Mouse (Mus musculus) embryonic facial prominence, embryonic 11.5 days (tissue): ENCODE results near the gene Dmrtc2. TPM values are rescaled to one million over a fixed set of nuclear protein-coding genes. Genes with fewer than 3 reads are reported as not detected.

ENCODE experiments used
- ATAC-seq: fragments of 200-750 bp; cut with Nextera tagmentation; replicated peaks from 2 replicates; pipeline ENCODE4 v1.8.0; 2017; ENCODE audit warnings: low read depth; ENCODE audit not compliant: insufficient number of reproducible peaks, low FRiP score, low TSS enrichment
- DNase-seq: peaks from one replicate; pipeline ENCODE4 v3.0.0-alpha.2; 2015; ENCODE audit warnings: low spot score
- H3K27ac ChIP-seq: fragments of 300-500 bp; sonication (generic); replicated peaks from 2 replicates; pipeline ENCODE4 v1.5.1; 2014; ENCODE audit warnings: mild to moderate bottlenecking, low read depth, low read length, control low read depth
- H3K27me3 ChIP-seq: fragments of 300-500 bp; sonication (generic); 2 replicates; pipeline ENCODE4 v1.6.1; 2014; ENCODE audit warnings: mild to moderate bottlenecking, low read length, moderate library complexity, mixed read lengths; ENCODE audit not compliant: control insufficient read depth, insufficient read depth
- H3K36me3 ChIP-seq: fragments of 300-500 bp; sonication (generic); replicated peaks from 2 replicates; pipeline ENCODE4 v1.6.1; 2014; ENCODE audit warnings: low read depth, mild to moderate bottlenecking, low read length, moderate library complexity, mixed read lengths; ENCODE audit not compliant: control insufficient read depth, insufficient read depth
- H3K4me1 ChIP-seq: fragments of 300-500 bp; sonication (generic); 2 replicates; pipeline ENCODE4 v1.6.1; 2014; ENCODE audit warnings: low read length, mixed read lengths; ENCODE audit not compliant: control insufficient read depth, insufficient read depth
- H3K4me2 ChIP-seq: fragments of 300-500 bp; sonication (generic); 2 replicates; pipeline ENCODE4 v1.6.1; 2014; ENCODE audit warnings: low read depth, mild to moderate bottlenecking, control low read depth, low read length, moderate library complexity
- H3K4me3 ChIP-seq: fragments of 300-500 bp; sonication (generic); 2 replicates; pipeline ENCODE4 v1.5.1; 2014; ENCODE audit warnings: low read depth, low read length, control low read depth
- H3K9ac ChIP-seq: fragments of 300-500 bp; sonication (generic); replicated peaks from 2 replicates; pipeline ENCODE4 v1.6.1; 2014; ENCODE audit warnings: mild to moderate bottlenecking, control low read depth, low read length
- H3K9me3 ChIP-seq: fragments of 300-500 bp; sonication (generic); replicated peaks from 2 replicates; pipeline ENCODE4 v1.6.1; 2016; ENCODE audit warnings: mild to moderate bottlenecking, low read length, inconsistent platforms, mixed read lengths; ENCODE audit not compliant: control insufficient read depth
- WGBS: fragments of 180-500 bp; shearing (Covaris S2); extraction: QIAGEN DNeasy Blood & Tissue Kit; methylation state at CpG from one replicate; pipeline ENCODE4 v1.1.7; 2014; 5-methylcytosine and 5-hydroxymethylcytosine counted together
- polyA plus RNA-seq: library from polyadenylated mRNA; unstranded; fragments of >200 nt; fragmentation: Nextera tagmentation; extraction: Ambion mirVana; gene quantifications from 2 replicates; pipeline ENCODE4 v1.2.1, GENCODE M21; 2014

Gene Dmrtc2
- polyA plus RNA-seq, 1 experiment from 2014 or later = not detected

DNA sequence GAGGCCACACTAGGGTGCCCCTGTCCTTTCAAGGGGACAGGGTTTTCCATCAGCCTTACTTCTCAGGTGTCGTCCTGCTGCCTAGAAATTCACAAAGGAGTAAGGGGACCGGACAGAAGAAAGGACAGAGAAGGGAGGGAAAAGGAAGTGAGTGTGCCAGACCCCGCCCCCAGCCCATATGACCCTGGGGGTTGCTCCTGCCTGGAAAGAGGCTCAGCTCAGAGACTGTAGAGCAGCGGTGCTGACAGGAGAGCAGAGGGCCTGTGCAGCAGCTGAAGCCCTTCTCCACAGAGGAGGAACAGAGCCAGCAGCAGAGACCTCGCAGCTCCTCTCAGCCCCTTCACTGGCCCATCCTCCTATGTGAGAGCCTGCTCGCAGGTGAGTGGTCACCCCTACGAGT lies 16.2 kb upstream of the Dmrtc2 start:
- Histone ChIP-seq H3K4me3 (no peak overlapping the region), H3K27ac (0 out of 2 replicates have a peak overlapping the region, but pooled peaks have one; percentile 28)
- no peak for DNase-seq

DNA sequence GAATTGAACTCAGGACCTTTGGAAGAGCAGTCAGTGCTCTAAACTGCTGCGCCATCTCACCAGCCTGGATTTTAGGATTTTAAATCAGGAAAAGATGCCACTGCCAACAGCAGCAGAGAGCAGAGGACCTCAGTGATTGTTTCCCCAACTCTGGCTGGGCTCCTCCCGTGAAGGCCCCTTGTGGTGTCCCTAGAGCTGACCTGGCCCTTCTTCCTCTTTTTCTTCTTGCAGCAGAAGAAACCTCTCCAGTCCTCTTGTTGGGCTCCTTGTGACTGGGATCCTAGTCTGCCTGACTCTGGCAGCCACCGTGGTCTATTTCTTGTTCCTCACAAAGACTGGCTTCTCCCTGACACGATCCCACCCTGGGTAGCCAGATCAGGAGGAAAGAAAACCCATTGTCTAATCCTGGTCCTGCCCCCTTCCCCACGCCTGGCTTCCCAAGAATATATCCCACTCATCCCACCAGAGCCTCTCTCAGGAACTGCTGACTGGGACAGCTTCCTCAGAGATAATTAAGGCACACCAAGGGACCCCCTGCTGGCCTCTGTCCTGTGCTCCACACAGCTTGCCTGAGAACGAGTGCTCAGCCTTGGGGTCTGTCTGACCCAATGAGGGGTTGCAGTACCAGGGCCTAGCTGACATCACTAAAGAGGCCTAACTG lies 13.3 kb upstream of the Dmrtc2 start:
- whole genome bisulfite sequencing = 32% methylated on average over 6 of the region's 6 CpGs
- Histone ChIP-seq H3K36me3 (no peaks in the 10 kb centered on the region), H3K27ac (no peak overlapping the region)

More for the DNA sequence above, 16.2 kb upstream of the Dmrtc2 start:
- H3K9me3 ChIP-seq = no peaks in the 10 kb centered on the region
- peak overlapping the region; percentile 25; the same call in 1 of the 2 replicates for H3K9ac ChIP-seq
- H3K4me2 ChIP-seq = no peak overlapping the region
- H3K27me3 ChIP-seq = no peaks in the 10 kb centered on the region
- no peaks in the 10 kb centered on the region for H3K36me3 ChIP-seq
- H3K4me1 ChIP-seq = no peaks in the 10 kb centered on the region
- ATAC-seq = no peak
- WGBS = 24% methylated on average over 7 of the region's 7 CpGs

DNA sequence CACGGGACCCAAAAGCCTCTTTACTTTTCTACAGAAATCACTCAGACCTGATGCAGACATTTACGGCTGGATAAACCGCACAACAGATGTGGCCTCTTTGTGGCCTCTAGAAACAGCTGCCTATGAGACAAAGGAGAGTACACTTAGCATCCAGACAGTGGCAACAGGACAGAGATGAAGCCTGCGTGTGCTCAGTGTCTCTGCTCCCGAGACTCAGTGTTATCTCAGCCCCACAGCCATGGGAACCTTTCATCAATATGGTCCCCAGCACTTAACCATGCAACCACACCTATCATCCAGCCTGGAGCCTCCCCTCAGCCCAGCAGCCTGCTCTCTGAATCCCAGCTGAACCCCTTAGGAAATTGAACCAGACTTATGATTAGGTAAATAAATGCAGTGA lies 10.6 kb upstream of the Dmrtc2 start:
- Histone ChIP-seq H3K9me3 (no peaks in the 10 kb centered on the region), H3K27ac (no peak overlapping the region), H3K36me3 (no peaks in the 10 kb centered on the region), H3K4me1 (no peaks in the 10 kb centered on the region), H3K4me2 (no peak overlapping the region), H3K9ac (no peak overlapping the region), H3K27me3 (no peaks in the 10 kb centered on the region), H3K4me3 (no peak overlapping the region)
- ATAC-seq (no peak), DNase-seq (no peak)
- WGBS = 82% methylated on average over 5 of the region's 5 CpGs

More for the DNA sequence above, 13.3 kb upstream of the Dmrtc2 start:
- DNase-seq (no peak), ATAC-seq (no peak)
- H3K9me3 ChIP-seq = no peaks in the 10 kb centered on the region
- no peak overlapping the region for H3K9ac ChIP-seq
- no peaks in the 10 kb centered on the region for H3K4me1 ChIP-seq
- no peaks in the 10 kb centered on the region for H3K27me3 ChIP-seq
- no peak overlapping the region for H3K4me2 ChIP-seq
- no peak overlapping the region for H3K4me3 ChIP-seq

DNA sequence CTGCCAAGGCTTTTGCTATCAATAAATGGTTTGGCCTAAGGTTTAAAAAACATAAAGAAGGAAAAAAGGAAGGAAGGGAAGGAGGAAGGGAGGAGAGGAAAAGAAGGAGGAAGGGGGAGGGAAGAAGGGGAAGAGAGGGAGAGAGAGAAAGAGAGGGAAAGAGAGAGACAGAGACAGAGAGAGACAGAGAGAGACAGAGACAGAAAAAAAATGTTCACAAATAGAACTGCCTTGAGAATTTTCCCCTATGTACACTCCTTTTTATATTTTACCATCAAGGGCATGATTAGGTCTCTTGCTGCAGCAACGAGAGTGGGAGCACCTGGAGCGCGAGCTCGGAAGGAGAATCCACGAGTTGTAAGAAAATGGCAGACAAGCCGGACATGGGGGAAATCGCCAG lies 7.9 kb upstream of the Dmrtc2 start, which contains the start of gene Gm9844:
Gene Gm9844, plus strand, starts transcription at position 301 of the 400 bp plus-strand sequence.
- Histone ChIP-seq H3K27me3 (no peaks in the 10 kb centered on the region), H3K9me3 (no peaks in the 10 kb centered on the region), H3K36me3 (no peaks in the 10 kb centered on the region), H3K4me1 (no peaks in the 10 kb centered on the region), H3K4me2 (no peak within 1 kb of the TSS), H3K9ac (no peak within 1 kb of the TSS), H3K4me3 (no peak within 1 kb of the TSS), H3K27ac (no peak within 1 kb of the TSS)
- 85% methylated on average over 7 of the region's 7 CpGs for WGBS
- ATAC-seq (no peak), DNase-seq (no peak)

DNA sequence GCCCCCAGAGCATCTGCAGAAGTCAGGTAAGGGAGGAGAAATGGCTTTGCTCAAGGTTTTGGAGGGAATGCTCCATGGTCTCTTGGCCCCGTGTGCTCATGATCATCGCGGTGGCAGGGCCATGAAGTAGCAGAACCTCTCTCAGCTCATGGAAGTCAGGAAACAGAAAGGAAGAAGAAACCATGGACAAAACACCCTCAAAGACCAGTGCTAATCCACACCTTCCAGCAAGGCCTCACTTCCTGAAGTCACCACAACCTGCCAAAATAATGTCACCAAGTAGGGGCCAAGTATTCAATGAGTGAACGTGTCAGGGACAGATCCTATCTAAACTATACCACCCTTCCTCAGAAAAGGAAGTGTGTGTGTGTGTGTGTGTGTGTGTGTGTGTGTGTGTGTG lies 7.0 kb upstream of the Dmrtc2 start:
- H3K9ac ChIP-seq = no peak overlapping the region
- WGBS = 89% methylated on average over 4 of the region's 4 CpGs
- no peak overlapping the region for H3K4me2 ChIP-seq
- no peak for ATAC-seq
- H3K27me3 ChIP-seq = no peaks in the 10 kb centered on the region
- DNase-seq = no peak
- no peak overlapping the region for H3K4me3 ChIP-seq
- H3K27ac ChIP-seq = no peak overlapping the region
- no peaks in the 10 kb centered on the region for H3K4me1 ChIP-seq
- no peaks in the 10 kb centered on the region for H3K36me3 ChIP-seq
- no peaks in the 10 kb centered on the region for H3K9me3 ChIP-seq

DNA sequence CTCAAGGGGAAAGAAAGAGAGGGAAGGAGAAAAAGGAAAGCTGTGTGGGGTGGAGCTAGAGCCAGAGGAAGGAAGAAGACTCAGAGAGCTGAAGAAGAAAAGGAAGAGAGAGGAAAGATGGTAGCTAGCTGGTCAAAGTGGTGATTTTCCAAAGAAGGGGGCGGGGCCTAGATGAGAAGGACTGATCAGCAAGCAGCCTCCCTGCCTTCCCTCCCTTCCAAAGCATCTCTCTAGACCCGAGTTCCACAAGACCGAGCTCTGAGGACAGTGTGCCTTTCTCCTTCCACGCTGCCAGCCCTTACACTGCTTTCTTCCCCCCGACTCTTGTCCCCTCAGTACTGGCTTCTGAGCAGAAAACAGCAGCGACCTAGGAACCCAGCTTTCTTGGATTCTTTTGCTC lies 5.7 kb upstream of the Dmrtc2 start:
- H3K27ac ChIP-seq = no peak overlapping the region
- H3K9ac ChIP-seq = no peak overlapping the region
- no peaks in the 10 kb centered on the region for H3K36me3 ChIP-seq
- no peaks in the 10 kb centered on the region for H3K4me1 ChIP-seq
- H3K27me3 ChIP-seq = no peaks in the 10 kb centered on the region
- DNase-seq = peak; percentile 24
- no peak overlapping the region for H3K4me2 ChIP-seq
- no peak overlapping the region for H3K4me3 ChIP-seq
- WGBS = 22% methylated on average over 6 of the region's 6 CpGs
- no peak for ATAC-seq
- H3K9me3 ChIP-seq = no peaks in the 10 kb centered on the region

DNA sequence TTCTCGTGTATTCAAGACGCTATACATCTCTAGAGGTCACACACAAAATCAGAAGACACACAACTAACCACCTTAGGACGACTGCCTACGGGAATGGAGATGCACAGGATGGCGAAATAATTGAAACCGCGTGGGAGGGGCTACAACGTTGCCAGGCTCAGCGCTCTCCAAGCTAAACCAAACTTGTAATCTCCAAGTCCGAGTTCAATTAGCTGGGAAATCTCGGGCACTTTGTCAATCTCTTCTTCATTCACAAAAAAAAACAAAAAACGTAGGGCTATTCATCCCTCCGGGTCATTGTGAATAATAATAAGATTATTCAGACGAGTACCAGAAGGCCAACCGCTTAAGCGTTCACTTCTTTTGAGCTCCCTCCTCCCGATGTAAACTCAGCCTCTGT lies 777 bp upstream of the Dmrtc2 start:
- ATAC-seq = no peak

DNA sequence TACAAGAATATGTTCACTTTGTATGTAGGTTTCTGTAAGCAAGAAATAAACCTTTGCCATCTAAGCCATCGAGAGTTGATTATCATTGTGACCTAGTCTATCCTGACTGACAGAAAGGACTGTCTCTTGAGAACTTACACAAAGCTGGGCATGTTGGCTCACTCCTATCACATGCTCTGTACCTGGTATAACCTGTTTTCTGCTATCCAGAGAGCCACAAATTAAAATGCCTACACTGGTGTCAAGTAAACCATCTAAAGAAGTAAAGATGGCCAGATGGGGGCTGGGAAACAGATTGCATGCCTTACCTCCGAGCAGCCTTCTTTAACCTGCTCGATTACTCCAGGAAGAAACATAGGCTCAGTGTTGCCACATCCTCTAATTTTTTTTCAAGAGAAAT lies 7.7 kb downstream of the Dmrtc2 start:
- Histone ChIP-seq H3K9me3 (no peaks in the 10 kb centered on the region), H3K4me1 (no peaks in the 10 kb centered on the region; the same call in 1 of the 2 replicates), H3K36me3 (no peaks in the 10 kb centered on the region), H3K4me2 (no peak overlapping the region), H3K4me3 (no peak overlapping the region), H3K27me3 (no peaks in the 10 kb centered on the region), H3K27ac (no peak overlapping the region), H3K9ac (no peak overlapping the region)
- ATAC-seq (no peak), DNase-seq (no peak)
- WGBS = 48% methylated on average over 3 of the region's 3 CpGs

More for the DNA sequence above, 777 bp upstream of the Dmrtc2 start:
- Histone ChIP-seq H3K9ac (no peak overlapping the region), H3K27ac (no peak overlapping the region), H3K4me1 (no peaks in the 10 kb centered on the region), H3K9me3 (no peaks in the 10 kb centered on the region), H3K4me3 (no peak overlapping the region), H3K27me3 (no peaks in the 10 kb centered on the region), H3K36me3 (no peaks in the 10 kb centered on the region; the same call in 1 of the 2 replicates), H3K4me2 (no peak overlapping the region)
- WGBS = 66% methylated on average over 17 of the region's 17 CpGs
- DNase-seq = no peak
